Mouse (Mus musculus): Measurements from ENCODE around the gene Hist2h3c1. TPM values are rescaled to one million over a fixed set of nuclear protein-coding genes. Genes with fewer than 3 reads are reported as not detected.
"Not testable (repeated sequence)": the region's sequence is repeated elsewhere in the genome, so short reads cannot be mapped to it uniquely, and the experiment has no call there.

Hist2h3c1 gene
- polyA plus RNA-seq, 1 experiment: not detected

DNA sequence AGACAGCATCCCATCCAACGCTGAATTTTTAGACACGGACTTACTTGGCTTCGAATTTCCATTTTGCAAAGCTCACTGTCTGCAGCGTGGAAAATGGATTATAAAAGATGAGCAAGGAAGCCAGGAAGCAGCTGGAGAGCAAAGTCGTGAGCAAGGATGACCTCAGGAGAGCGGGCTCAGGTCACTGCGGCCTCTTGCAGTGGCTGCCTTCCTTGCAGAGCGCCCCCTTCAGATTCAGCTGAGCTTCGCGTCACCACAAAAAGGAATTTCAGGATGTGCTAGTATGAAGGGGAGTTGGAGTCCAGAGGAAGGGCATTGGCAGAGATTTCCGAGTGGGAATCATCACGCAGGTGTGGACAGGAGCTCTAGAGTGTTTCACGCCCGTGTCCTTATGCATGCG lies 37.2 kb upstream of the Hist2h3c1 start:
- H3K4me2 ChIP-seq (ENCODE audit: low read depth): no peak overlapping the region

DNA sequence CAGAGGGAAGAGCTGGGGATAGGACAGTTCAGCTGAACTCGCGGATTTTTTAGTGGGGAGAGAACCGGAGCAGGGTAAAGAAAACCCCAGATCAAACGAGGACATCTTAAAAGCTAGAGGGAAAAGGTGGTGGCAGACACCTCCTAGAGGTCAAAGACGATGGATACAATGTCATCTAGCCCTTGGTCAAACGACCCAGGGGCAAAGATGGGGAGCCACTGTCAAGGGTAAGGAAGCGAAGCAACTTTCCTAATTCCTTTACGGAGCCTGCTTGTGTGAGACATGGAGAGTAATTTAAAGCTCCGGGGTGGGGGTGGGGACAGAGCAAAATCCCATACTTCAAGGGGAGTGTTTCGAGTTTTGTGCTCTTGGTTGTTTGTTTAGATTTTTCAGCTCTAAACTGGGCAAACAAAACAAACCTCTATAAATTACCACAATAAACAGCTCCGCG lies 27.3 kb upstream of the Hist2h3c1 start:
- no peaks in the 10 kb centered on the region for H3K36me3 ChIP-seq (ENCODE audit: control insufficient read depth, insufficient read depth)
- no peaks in the 10 kb centered on the region for H3K79me2 ChIP-seq (ENCODE audit: control insufficient read depth, insufficient read depth)
- TF ChIP-seq POLR2AphosphoS2 (IDR thresholded peaks at IDR 0.05; ENCODE audit: insufficient read length, low read depth) (no peak), POLR2A (IDR thresholded peaks at IDR 0.05; ENCODE audit: insufficient read length, low read depth) (no peak), CEBPB (IDR thresholded peaks at IDR 0.05; ENCODE audit: insufficient read depth, poor library complexity, severe bottlenecking) (no peak), SRF (IDR thresholded peaks at IDR 0.05; ENCODE audit: control insufficient read depth, insufficient read length, low read depth) (no peak), REST (IDR thresholded peaks at IDR 0.05; ENCODE audit: insufficient read depth, insufficient read length) (no peak), TCF12 (IDR thresholded peaks at IDR 0.05; ENCODE audit: insufficient read depth, poor library complexity, severe bottlenecking) (no peak), MYOG (IDR thresholded peaks at IDR 0.05; ENCODE audit: control insufficient read depth in 1 of 3, insufficient read depth in 1 of 3, insufficient read length in 2 of 3, low read depth in 2 of 3) (no peak), E2F4 (IDR thresholded peaks at IDR 0.05; ENCODE audit: insufficient read depth) (no peak)
- H3K27me3 ChIP-seq (ENCODE audit: control insufficient read depth, insufficient read depth, insufficient read length): no peaks in the 10 kb centered on the region
- H3K4me2 ChIP-seq (ENCODE audit: low read depth): peak overlapping the region; percentile 96
- H3ac ChIP-seq (ENCODE audit: control insufficient read depth, insufficient read length): peak overlapping the region; percentile 59
- peak overlapping the region; percentile 47 for H3K4me3 ChIP-seq

More for the DNA sequence above, 37.2 kb upstream of the Hist2h3c1 start:
- TF ChIP-seq TCF3 (IDR thresholded peaks at IDR 0.05; ENCODE audit: insufficient read length, low read depth) (no peak), MAX (IDR thresholded peaks at IDR 0.05; ENCODE audit: low read depth) (no peak), USF1 (IDR thresholded peaks at IDR 0.05; ENCODE audit: low read depth) (no peak), POLR2AphosphoS2 (IDR thresholded peaks at IDR 0.05; ENCODE audit: insufficient read length, low read depth) (no peak), E2F4 (IDR thresholded peaks at IDR 0.05; ENCODE audit: insufficient read depth) (no peak)
- Histone ChIP-seq H3K4me3 (no peak overlapping the region), H3K27me3 (ENCODE audit: control insufficient read depth, insufficient read depth, insufficient read length) (no peaks in the 10 kb centered on the region), H3K36me3 (ENCODE audit: control insufficient read depth, insufficient read depth) (no peaks in the 10 kb centered on the region), H3K79me2 (ENCODE audit: control insufficient read depth, insufficient read depth) (no peaks in the 10 kb centered on the region), H3ac (ENCODE audit: control insufficient read depth, insufficient read length) (no peak overlapping the region)

DNA sequence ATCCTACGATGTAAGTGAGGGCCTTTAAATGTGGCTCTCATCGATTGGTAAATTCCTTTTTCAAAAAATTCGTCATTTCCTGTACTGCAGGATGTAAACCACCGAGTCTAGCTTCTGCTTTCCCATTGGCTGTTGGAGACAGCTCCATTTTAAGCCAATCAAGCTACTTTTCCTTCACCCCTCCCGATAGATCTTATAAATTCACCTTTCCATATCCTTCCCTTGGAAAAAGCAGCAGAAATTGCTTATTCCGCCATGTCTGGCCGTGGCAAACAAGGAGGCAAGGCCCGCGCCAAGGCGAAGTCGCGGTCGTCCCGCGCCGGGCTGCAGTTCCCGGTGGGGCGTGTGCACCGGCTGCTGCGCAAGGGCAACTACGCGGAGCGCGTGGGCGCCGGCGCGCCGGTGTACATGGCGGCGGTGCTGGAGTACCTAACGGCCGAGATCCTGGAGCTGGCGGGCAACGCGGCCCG lies 26.8 kb upstream of the Hist2h3c1 start, which contains the start of the genes Bola1 and Hist2h2ab:
TSS of gene Bola1 (minus strand) at position 49 of the 470 bp plus-strand sequence.
TSS of gene Hist2h2ab (plus strand) at position 205 of the 470 bp plus-strand sequence.
- Histone ChIP-seq H3K4me3 (peak within 1 kb of the TSS; percentile 47), H3K79me2 (ENCODE audit: control insufficient read depth, insufficient read depth) (no peaks in the 10 kb centered on the region), H3K4me2 (ENCODE audit: low read depth) (peak within 1 kb of the TSS; percentile 96), H3ac (ENCODE audit: control insufficient read depth, insufficient read length) (peak within 1 kb of the TSS; percentile 59), H3K36me3 (ENCODE audit: control insufficient read depth, insufficient read depth) (no peaks in the 10 kb centered on the region), H3K27me3 (ENCODE audit: control insufficient read depth, insufficient read depth, insufficient read length) (no peaks in the 10 kb centered on the region)
- peak; percentile 97 for TF ChIP-seq POLR2A (IDR thresholded peaks at IDR 0.05; ENCODE audit: insufficient read length, low read depth)
- no peak for TF ChIP-seq MAX (IDR thresholded peaks at IDR 0.05; ENCODE audit: low read depth)
- TF ChIP-seq USF1 (IDR thresholded peaks at IDR 0.05; ENCODE audit: low read depth): no peak
- no peak for TF ChIP-seq TCF3 (IDR thresholded peaks at IDR 0.05; ENCODE audit: insufficient read length, low read depth)
- peak in 1 of 3 experiments; percentile 23 for TF ChIP-seq MYOG (IDR thresholded peaks at IDR 0.05; ENCODE audit: control insufficient read depth in 1 of 3, insufficient read depth in 1 of 3, insufficient read length in 2 of 3, low read depth in 2 of 3)
- TF ChIP-seq MYOD1 (IDR thresholded peaks at IDR 0.05; ENCODE audit: control insufficient read depth in 1 of 3, insufficient read length in 2 of 3, low read depth in 2 of 3): peak in 1 of 3 experiments; percentile 27
- no peak for TF ChIP-seq SRF (IDR thresholded peaks at IDR 0.05; ENCODE audit: control insufficient read depth, insufficient read length, low read depth)
- TF ChIP-seq POLR2AphosphoS2 (IDR thresholded peaks at IDR 0.05; ENCODE audit: insufficient read length, low read depth): peak; percentile 98

DNA sequence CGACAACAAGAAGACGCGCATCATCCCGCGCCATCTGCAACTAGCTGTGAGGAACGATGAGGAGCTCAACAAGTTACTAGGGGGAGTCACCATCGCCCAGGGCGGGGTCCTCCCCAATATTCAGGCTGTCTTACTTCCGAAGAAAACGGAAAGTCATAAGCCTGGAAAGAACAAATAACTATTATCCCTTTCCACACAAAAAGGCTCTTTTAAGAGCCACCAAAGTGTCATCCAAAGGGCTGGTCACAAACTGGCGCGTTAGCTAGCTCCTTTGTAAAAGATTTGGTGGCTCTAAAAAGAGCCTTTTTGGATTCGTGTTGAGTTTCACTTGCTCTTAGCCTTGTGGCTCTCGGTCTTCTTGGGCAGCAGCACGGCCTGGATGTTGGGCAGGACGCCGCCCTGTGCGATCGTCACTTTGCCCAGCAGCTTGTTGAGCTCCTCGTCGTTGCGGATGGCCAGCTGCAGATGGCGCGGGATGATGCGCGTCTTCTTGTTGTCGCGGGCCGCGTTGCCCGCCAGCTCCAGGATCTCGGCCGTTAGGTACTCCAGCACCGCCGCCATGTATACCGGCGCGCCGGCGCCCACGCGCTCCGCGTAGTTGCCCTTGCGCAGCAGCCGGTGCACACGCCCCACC lies 26.2 kb upstream of the Hist2h3c1 start:
- H3K4me2 ChIP-seq (ENCODE audit: low read depth): peak overlapping the region; percentile 96
- not testable (repeated sequence) for H3K79me2 ChIP-seq (ENCODE audit: control insufficient read depth, insufficient read depth); H3K27me3 ChIP-seq (ENCODE audit: control insufficient read depth, insufficient read depth, insufficient read length); H3K36me3 ChIP-seq (ENCODE audit: control insufficient read depth, insufficient read depth)
- TF ChIP-seq POLR2AphosphoS2 (IDR thresholded peaks at IDR 0.05; ENCODE audit: insufficient read length, low read depth) (peak; percentile 91), POLR2A (IDR thresholded peaks at IDR 0.05; ENCODE audit: insufficient read length, low read depth) (peak; percentile 83)
- peak overlapping the region; percentile 59 for H3ac ChIP-seq (ENCODE audit: control insufficient read depth, insufficient read length)
- H3K4me3 ChIP-seq: peak overlapping the region; percentile 47

DNA sequence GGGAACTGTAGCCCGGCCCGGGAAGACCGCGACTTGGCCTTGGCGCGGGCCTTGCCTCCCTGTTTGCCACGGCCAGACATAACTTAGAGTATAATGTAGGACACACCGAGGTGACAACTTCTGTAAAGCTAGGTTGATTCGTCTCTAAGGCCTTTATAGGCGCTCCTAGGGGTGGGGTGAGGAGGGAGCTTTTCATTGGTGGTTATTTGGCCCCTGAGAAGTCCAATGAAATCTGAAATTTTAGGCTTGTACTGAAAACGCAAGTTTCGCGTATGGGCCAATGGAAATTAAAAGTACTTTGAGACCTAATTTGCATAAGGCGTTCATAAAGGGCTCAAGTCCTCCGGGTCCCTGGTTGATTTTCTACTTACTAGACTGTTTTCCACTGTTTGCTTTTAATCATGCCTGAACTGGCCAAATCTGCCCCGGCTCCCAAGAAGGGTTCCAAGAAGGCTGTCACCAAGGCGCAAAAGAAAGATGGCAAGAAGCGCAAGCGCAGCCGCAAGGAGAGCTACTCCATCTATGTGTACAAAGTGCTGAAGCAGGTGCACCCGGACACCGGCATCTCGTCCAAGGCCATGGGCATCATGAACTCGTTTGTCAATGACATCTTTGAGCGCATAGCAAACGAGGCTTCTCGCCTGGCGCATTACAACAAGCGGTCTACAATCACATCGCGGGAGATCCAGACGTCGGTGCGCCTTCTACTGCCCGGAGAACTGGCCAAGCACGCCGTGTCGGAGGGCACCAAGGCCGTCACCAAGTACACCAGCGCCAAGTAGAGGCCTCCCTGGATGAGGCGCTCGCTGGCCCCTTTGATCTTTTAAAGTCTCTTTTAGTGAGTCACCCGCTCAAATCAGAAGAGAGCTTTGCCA lies 25.5 kb upstream of the Hist2h3c1 start, which contains the start of the genes Hist2h2ac and Hist2h2be:
TSS of gene Hist2h2ac (minus strand) at position 116 of the 875 bp plus-strand sequence.
TSS of gene Hist2h2be (plus strand) at position 355 of the 875 bp plus-strand sequence.
- no peaks in the 10 kb centered on the region for H3K79me2 ChIP-seq (ENCODE audit: control insufficient read depth, insufficient read depth)
- H3K4me3 ChIP-seq: peak within 1 kb of the TSS; percentile 47
- H3ac ChIP-seq (ENCODE audit: control insufficient read depth, insufficient read length): peak within 1 kb of the TSS; percentile 59
- no peaks in the 10 kb centered on the region for H3K36me3 ChIP-seq (ENCODE audit: control insufficient read depth, insufficient read depth)
- TF ChIP-seq POLR2AphosphoS2 (IDR thresholded peaks at IDR 0.05; ENCODE audit: insufficient read length, low read depth) (peak; percentile 73), MAX (IDR thresholded peaks at IDR 0.05; ENCODE audit: low read depth) (no peak), MYOD1 (IDR thresholded peaks at IDR 0.05; ENCODE audit: control insufficient read depth in 1 of 3, insufficient read length in 2 of 3, low read depth in 2 of 3) (peak in 1 of 3 experiments; percentile 49), TCF12 (IDR thresholded peaks at IDR 0.05; ENCODE audit: insufficient read depth, poor library complexity, severe bottlenecking) (no peak), POLR2A (IDR thresholded peaks at IDR 0.05; ENCODE audit: insufficient read length, low read depth) (peak; percentile 69)
- H3K4me2 ChIP-seq (ENCODE audit: low read depth): peak within 1 kb of the TSS; percentile 96
- H3K27me3 ChIP-seq (ENCODE audit: control insufficient read depth, insufficient read depth, insufficient read length): no peaks in the 10 kb centered on the region

Measured in myocyte (in vitro differentiated cells).